Mouse (Mus musculus) left cerebral cortex, adult 2 months (tissue): ENCODE data around the gene Lmntd1. TPM values are rescaled to one million over a fixed set of nuclear protein-coding genes. Genes with fewer than 3 reads are reported as not detected.

Experiments
- DNase-seq, 2 experiments: peaks; one replicate each; pipeline ENCODE4 v3.0.0; 2021 to 2022; ENCODE audit warnings: low spot score in 2 of 2, mixed read lengths in 1 of 2; ENCODE audit errors: extremely low spot score in 1 of 2
- H3K27ac ChIP-seq: fragments of 200-600 bp; 2 replicates; pipeline ENCODE4 v1.8.1; 2022
- H3K4me3 ChIP-seq: fragments of 200-600 bp; 2 replicates; pipeline ENCODE4 v1.8.1; 2022
- CTCF ChIP-seq: fragments of 200-600 bp; IDR thresholded peaks from 2 replicates; pipeline ENCODE4 v1.8.1; 2022; ENCODE audit warnings: antibody characterized with exemption, mild to moderate bottlenecking, moderate library complexity
- intact Hi-C: fragments of 180-260 bp; cut with DNase I; formaldehyde crosslinking; loops from one replicate; pipeline ENCODE4 v1.15.1; 2025
- total RNA-seq, 2 experiments: library from RNA; stranded (reverse); gene quantifications; 2 replicates each; pipeline ENCODE4 v1.2.3; 2021

The Lmntd1 gene
- total RNA-seq, 2 experiments from 2014 or later, result 1.8 to 2.0 TPM

DNA sequence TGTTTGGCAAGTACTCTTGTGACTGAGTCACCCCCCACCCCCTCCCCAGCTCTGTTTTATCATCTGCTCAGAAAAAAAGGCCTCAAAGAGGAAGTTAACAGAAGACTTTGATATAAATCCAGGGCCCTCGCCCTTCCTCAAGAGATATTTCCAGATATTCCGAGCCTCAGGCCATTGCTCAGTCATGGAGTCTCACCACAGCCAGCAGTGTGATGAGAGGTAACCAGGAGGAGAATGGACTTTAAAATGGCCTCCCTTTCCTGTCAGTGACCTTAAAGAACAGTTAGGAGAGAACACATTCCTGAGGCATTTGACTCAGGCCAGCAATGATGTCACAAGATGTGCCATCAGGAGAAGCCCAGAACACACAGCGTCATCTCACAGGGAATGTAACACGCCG, 175.3 kb downstream of the Lmntd1 start:
- Histone ChIP-seq H3K4me3 (no peak overlapping the region), H3K27ac (no peak overlapping the region)
- intact Hi-C loops, result no loop called here
- DNase-seq, result no peak
- TF ChIP-seq CTCF, result no peak

DNA sequence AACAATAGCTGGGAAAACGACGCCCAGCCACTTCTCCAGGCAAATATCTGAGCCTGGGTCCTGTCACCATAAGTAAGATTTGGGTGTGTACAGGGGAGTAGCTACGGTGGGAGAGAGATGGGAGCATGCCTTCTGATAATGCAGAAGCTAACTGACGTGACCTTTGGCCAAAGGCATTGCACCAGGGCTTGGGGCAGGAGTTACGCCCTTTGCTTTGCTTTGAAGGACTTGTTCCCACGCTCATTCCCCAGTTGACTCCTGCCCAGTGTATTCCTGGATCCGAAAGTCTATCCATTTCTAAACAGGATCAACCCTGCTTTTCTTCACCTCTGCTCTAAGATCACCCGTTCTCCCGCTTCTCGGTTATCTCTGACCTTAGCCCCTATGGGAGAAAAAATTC, 178.4 kb downstream of the Lmntd1 start:
- H3K27ac ChIP-seq, result no peak overlapping the region
- intact Hi-C loops, result no loop called here
- no peak for DNase-seq
- H3K4me3 ChIP-seq, result no peak overlapping the region
- no peak for TF ChIP-seq CTCF

DNA sequence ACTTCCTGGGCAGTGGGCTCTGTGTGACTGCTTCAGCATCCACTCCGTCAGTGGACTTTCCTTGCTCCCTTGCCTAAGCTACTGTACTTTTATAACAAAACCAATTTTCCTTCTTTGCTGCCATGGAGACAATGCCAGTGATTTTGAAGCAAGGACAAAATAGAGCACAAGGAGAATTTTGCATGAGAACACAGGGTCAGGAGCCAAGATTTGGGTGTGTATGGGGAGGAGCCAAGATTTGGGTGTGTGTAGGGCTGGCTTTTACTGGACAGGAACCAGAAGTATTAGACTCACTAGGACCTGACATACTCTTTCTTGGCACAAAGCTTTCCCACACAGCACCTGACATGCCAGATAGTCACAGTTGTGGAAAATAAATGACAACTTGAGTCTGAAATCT, 179.0 kb downstream of the Lmntd1 start:
- H3K27ac ChIP-seq, result no peak overlapping the region
- intact Hi-C loops, result no loop called here

DNA sequence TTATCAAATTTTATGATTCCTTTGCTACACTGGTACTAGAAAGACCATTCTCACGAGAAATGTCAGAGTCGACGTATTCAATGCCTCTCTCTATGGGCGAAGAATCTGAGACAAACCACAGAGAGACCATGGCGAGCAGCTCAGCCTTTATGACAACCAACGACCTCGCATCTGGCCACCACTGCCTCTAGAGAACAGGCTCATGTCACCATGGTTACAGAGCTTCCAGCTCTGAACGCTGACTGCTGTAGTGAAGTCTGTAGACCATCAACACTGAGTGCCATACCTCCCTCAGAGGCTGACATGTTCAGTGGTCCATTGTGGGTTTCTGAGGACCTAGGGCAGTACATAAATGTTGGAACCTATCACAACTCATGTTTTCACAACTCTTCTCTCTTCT, 180.2 kb downstream of the Lmntd1 start:
- Histone ChIP-seq H3K4me3 (no peak overlapping the region), H3K27ac (no peak overlapping the region)
- TF ChIP-seq CTCF, result no peak
- DNase-seq, result no peak
- intact Hi-C loops, result no loop called here

More for the DNA sequence above, 179.0 kb downstream of the Lmntd1 start:
- DNase-seq, result no peak
- no peak for TF ChIP-seq CTCF
- no peak overlapping the region for H3K4me3 ChIP-seq

DNA sequence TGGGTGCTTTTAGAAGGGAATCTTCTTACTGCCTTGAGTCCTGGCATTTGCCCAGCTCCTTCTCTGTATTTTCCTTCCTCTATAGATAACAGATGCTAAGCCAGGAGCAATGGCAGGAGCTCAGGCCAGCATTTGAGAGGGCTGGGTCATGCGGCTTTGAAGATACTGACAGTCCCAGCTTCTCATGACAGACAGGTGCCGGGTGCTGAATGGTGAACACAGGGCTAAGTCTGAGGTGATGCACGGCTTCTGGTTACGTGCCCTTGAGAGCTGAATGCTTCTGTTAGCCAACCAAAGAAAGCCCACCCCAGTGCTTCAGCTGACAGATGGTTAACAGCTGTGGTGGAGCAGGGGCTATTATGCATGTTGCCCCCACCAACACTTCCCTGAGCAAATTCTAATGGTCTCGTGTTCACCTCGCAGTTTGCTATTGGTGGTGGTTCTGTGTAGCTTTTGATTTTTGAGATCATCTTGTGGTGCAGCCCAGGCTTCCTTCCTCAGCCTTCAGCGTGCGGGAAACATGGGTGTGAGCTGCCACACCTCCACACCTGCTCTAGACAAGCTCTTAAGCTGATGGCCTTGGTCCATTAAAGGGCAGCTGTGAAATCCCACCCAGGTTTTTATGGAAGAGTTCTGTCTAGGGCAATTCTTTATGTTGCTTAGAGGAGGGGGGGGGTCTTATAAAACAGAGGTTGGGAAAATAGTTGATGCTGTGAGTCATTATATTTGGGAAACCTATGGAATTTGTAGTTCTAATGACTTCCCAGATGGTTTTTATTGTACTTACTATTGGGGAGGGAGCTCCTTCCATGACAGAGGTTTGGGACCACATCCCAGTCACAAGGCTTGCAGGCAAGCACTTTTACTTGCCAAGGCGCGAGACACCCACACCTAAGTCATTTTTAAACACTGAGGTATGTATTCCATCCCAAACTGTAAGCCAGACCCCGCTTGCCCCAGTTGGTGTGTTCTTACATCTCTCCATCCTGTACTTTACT, 181.1 kb downstream of the Lmntd1 start:
- H3K27ac ChIP-seq, result no peak overlapping the region
- DNase-seq, result no peak
- intact Hi-C loops, result no loop called here
- no peak overlapping the region for H3K4me3 ChIP-seq
- no peak for TF ChIP-seq CTCF

DNA sequence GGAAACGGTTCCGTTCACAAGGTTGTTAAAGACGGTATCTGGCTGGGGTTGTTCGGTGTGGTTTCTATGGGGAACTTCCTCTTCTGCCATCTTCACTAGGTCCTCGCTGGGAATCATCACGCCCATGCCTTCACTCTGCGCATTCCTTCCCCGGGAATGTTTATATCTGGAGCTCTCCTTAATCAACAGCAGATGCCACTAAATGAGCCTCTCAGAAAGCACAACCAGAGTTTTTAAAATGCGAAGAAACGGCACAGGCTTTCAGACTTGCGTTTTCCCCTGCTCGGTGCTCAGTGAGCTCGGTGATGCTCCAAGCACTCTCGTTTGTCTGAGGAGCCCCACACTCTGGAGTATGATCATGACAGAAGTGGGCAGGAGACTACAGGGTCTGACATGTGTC, 182.4 kb downstream of the Lmntd1 start:
- intact Hi-C loops, result no loop called here
- H3K4me3 ChIP-seq, result no peak overlapping the region
- no peak for TF ChIP-seq CTCF
- H3K27ac ChIP-seq, result no peak overlapping the region
- DNase-seq, result no peak

DNA sequence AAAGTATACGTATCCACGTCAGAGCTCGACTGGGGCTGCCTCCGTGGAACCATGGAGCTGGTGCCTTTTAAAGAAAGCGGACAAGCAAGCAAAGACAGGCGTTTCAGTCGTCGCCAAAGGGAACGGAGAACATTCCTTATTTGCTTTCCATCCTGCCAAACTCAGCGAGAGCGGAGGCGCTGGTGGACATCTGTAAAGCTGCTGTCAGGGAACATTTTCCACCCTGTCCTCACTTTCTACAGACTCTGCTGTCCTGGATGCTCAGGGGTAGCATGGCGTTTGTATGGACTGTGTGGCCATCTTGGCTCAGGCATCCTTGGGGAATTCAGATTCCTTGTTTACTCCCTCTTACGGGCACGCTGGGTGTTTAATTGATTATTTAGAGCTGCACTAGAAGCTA, 186.7 kb downstream of the Lmntd1 start:
- DNase-seq, result no peak
- intact Hi-C loops, result no loop called here
- TF ChIP-seq CTCF, result no peak
- no peak overlapping the region for H3K4me3 ChIP-seq
- no peak overlapping the region for H3K27ac ChIP-seq

DNA sequence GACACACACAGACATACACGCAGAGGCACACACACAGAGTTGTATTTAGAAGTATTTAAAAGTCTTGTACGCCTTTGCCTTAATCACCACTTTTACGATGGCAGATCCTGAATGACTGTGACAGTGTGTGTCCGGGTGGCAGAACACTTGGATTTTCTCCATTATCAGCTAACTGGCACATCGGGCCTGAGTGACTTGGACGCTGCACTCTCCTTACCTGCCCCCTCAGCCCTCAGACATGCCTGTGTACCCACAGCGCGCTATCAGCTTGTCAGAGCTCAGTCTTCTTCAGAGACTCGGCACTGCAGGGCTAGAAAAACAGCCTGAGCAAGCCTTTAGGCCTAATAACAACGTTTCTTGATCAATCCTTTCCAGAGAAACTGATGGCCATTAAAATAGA, 187.6 kb downstream of the Lmntd1 start:
- no peak for TF ChIP-seq CTCF
- peak in 1 of 2 experiments; percentile 1 for DNase-seq
- no peak overlapping the region for H3K27ac ChIP-seq
- intact Hi-C loops, result no loop called here
- no peak overlapping the region for H3K4me3 ChIP-seq

DNA sequence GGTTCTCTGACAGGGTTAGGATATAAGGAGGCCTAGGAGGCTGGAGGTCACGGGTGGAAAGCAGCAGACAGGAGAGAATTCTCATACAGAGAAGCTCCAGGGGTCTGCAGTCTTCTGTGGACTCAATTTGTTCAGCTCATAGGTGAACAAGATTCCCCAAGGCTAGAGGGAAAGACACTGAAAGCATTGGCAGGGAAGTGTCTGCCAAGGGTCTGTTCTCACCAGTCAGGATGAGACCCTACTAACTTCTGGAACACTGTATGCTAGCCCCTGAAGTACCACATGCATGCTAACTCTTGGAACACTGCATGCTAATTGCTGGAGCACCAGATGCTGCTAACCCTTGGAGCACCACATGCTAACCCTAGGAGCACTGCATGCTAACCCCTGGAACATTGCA, 190.0 kb downstream of the Lmntd1 start:
- intact Hi-C loops, result no loop called here
- no peak overlapping the region for H3K4me3 ChIP-seq
- no peak for TF ChIP-seq CTCF
- H3K27ac ChIP-seq, result no peak overlapping the region
- no peak for DNase-seq

DNA sequence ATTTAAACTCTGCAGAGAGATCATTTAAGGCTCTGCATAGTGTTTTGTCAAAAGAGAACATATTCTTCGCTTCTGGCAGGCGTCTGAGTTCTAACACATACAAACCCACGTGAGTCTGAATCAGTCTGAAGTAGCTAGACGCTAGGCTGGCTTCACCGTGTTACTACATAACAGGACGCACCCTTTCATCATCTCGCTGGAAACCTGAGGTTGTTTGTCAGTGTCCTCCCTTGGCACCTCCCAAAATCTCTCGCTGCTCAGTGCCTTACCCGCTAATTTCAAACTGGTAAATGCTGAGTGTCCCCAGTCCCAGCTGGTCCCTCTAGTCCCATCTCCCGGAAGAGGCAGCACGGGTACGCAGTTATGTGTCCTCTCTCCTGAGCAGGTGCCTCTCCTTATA, 190.6 kb downstream of the Lmntd1 start:
- TF ChIP-seq CTCF, result no peak
- no peak for DNase-seq
- Histone ChIP-seq H3K4me3 (no peak overlapping the region), H3K27ac (no peak overlapping the region)
- intact Hi-C loops, result no loop called here

DNA sequence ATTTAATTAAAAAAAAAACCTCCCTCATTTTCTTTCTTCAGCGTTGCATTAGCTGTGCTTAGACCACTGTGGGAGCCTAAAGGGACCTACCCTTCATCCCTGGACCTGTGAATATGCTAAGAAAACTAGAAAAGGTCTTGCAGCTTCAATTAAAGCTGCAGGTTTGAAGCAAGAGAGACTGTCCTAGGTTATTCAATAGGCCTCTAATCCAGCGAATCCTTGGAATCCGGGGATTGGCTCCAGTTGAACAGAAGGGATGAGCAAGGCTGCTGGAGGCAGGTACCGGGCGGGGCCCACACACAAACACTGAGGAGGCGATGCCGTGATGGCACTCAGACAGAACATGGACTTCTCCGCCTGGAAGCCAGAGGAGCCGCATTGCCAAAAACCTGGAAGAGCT, 192.5 kb downstream of the Lmntd1 start:
- TF ChIP-seq CTCF, result no peak
- DNase-seq, result no peak
- Histone ChIP-seq H3K27ac (no peak overlapping the region), H3K4me3 (no peak overlapping the region)
- intact Hi-C loops, result no loop called here

DNA sequence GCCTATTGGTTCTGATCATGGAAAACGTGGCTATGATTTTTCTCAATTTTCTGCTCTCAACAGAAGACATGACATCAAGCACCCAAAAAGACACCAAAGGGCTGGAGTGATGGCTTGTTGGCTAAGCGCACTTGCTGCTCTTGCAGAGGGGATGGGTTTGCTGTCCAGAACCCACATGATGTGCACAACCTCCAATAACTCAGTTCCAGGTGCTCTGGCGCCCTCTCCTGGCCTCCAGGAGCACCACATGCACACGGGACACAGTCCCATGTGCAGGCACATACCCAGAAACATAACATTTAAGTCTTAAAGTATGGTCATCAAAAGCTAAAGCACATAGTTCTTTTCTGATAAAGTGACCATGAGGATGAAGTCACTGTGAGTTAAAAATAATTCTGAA, 193.7 kb downstream of the Lmntd1 start:
- DNase-seq, result no peak
- TF ChIP-seq CTCF, result peak; percentile 11
- no peak overlapping the region for H3K4me3 ChIP-seq
- intact Hi-C loops, result no loop called here
- H3K27ac ChIP-seq, result no peak overlapping the region

DNA sequence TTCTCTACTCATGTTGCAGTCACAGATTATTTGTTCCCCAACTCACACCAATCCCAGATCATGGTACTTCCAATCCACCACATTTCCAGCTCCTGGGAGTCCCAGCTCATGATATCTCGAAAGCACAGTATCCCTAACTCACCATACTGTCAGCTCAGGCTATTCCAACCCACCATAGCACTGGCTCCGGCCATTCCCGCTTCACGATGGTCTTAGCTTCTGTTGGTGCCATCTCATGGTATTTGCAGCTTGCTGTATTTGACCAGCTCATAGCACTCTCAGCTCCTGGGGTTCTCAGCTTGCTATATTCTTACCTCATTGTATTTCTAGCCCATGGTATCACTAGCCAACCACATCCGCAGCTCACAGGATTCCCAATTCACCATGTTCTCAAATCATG, 195.3 kb downstream of the Lmntd1 start:
- no peak overlapping the region for H3K4me3 ChIP-seq
- no peak for DNase-seq
- H3K27ac ChIP-seq, result no peak overlapping the region
- intact Hi-C loops, result no loop called here
- no peak for TF ChIP-seq CTCF
